Mouse (Mus musculus): ENCODE results near the gene Fam81b. TPM values are rescaled to one million over a fixed set of nuclear protein-coding genes. Genes with fewer than 3 reads are reported as not detected.

The Fam81b gene
- polyA plus RNA-seq, 1 experiment, result not detected

GRCm38 (mm10) chr13:76195431-76196138 lies 109.3 kb downstream of the Fam81b start:
- H3K36me3 ChIP-seq (ENCODE audit: control insufficient read depth, insufficient read depth, low read length), result peaks cover 9% of the 10 kb centered on the region; the same call in 1 of the 2 replicates
- H3K4me3 ChIP-seq (ENCODE audit: low read depth, low read length), result no peak overlapping the region
- no peak overlapping the region for H3K27ac ChIP-seq (ENCODE audit: insufficient read depth, low read depth, low read length)
- H3K27me3 ChIP-seq (ENCODE audit: control insufficient read depth, insufficient read depth, low read length), result no peaks in the 10 kb centered on the region
- no peak for TF ChIP-seq POLR2A (IDR thresholded peaks at IDR 0.05; ENCODE audit: low read depth, low read length)
- no peak for TF ChIP-seq CTCF (IDR thresholded peaks at IDR 0.05; ENCODE audit: extremely low read depth, insufficient read length, insufficient replicate concordance, low read depth, low read length)
- no peaks in the 10 kb centered on the region for H3K4me1 ChIP-seq (ENCODE audit: control insufficient read depth, insufficient read depth, insufficient read length, low read length)
- 94% methylated on average over 8 of the region's 8 CpGs for WGBS

DNA sequence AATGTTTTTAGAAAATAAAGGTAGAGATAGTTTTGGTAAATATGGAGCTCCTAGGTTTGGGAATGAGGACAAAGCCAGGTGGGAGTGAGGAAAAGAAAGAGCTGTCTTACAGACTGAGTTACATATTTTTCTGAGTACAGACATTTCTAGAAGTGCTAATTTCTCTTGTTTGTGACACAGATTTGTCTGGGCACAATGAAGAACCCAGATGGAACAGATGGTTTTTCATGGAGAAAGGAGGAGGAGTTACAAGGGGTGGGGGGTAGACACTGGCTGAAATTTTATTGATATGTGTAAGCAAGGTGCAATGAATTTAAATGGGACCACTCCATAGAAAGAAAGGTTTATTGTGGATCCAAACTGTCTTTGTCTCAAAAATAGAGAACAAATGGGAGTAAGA lies 109.9 kb downstream of the Fam81b start:
- Histone ChIP-seq H3K4me1 (ENCODE audit: control insufficient read depth, insufficient read depth, insufficient read length, low read length) (no peaks in the 10 kb centered on the region), H3K27ac (ENCODE audit: insufficient read depth, low read depth, low read length) (no peak overlapping the region), H3K4me3 (ENCODE audit: low read depth, low read length) (no peak overlapping the region), H3K27me3 (ENCODE audit: control insufficient read depth, insufficient read depth, low read length) (no peaks in the 10 kb centered on the region), H3K36me3 (ENCODE audit: control insufficient read depth, insufficient read depth, low read length) (peaks cover 14% of the 10 kb centered on the region; the same call in 1 of the 2 replicates)
- no peak for TF ChIP-seq POLR2A (IDR thresholded peaks at IDR 0.05; ENCODE audit: low read depth, low read length)
- TF ChIP-seq CTCF (IDR thresholded peaks at IDR 0.05; ENCODE audit: extremely low read depth, insufficient read length, insufficient replicate concordance, low read depth, low read length), result no peak

GRCm38 (mm10) chr13:76190273-76190672 lies 114.6 kb downstream of the Fam81b start:
- Histone ChIP-seq H3K4me3 (ENCODE audit: low read depth, low read length) (no peak overlapping the region), H3K27ac (ENCODE audit: insufficient read depth, low read depth, low read length) (no peak overlapping the region), H3K36me3 (ENCODE audit: control insufficient read depth, insufficient read depth, low read length) (peaks cover 25% of the 10 kb centered on the region), H3K4me1 (ENCODE audit: control insufficient read depth, insufficient read depth, insufficient read length, low read length) (no peaks in the 10 kb centered on the region), H3K27me3 (ENCODE audit: control insufficient read depth, insufficient read depth, low read length) (no peaks in the 10 kb centered on the region)
- no peak for TF ChIP-seq CTCF (IDR thresholded peaks at IDR 0.05; ENCODE audit: extremely low read depth, insufficient read length, insufficient replicate concordance, low read depth, low read length)
- TF ChIP-seq POLR2A (IDR thresholded peaks at IDR 0.05; ENCODE audit: low read depth, low read length), result no peak
- 85% methylated on average over 3 of the region's 3 CpGs for WGBS

DNA sequence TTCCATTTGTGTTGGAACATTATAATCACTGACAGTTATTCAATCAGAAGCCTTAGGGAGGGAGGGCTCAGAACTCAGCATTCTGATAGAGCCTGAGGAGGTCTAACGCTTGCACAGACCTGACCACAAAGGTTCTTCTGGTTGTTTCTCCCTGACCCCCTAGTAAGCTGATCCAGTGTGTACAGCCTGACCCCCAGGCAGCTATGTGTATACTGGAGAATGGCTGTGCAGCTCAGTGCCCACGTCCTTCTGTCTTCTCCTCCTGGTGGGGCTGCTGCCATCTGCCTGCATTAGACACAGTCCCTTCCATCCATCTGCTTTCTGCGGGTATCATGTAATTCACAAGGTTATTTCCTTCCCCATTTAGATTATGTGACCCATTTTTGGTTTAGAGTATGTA lies 115.7 kb downstream of the Fam81b start:
- no peak overlapping the region for H3K27ac ChIP-seq (ENCODE audit: insufficient read depth, low read depth, low read length)
- WGBS, result 80% methylated on average over 3 of the region's 3 CpGs
- no peak overlapping the region for H3K4me3 ChIP-seq (ENCODE audit: low read depth, low read length)
- H3K27me3 ChIP-seq (ENCODE audit: control insufficient read depth, insufficient read depth, low read length), result no peaks in the 10 kb centered on the region
- no peaks in the 10 kb centered on the region for H3K4me1 ChIP-seq (ENCODE audit: control insufficient read depth, insufficient read depth, insufficient read length, low read length)
- TF ChIP-seq POLR2A (IDR thresholded peaks at IDR 0.05; ENCODE audit: low read depth, low read length) (no peak), CTCF (IDR thresholded peaks at IDR 0.05; ENCODE audit: extremely low read depth, insufficient read length, insufficient replicate concordance, low read depth, low read length) (no peak)
- peaks cover 27% of the 10 kb centered on the region for H3K36me3 ChIP-seq (ENCODE audit: control insufficient read depth, insufficient read depth, low read length)

GRCm38 (mm10) chr13:76187651-76188050 lies 117.2 kb downstream of the Fam81b start:
- no peak overlapping the region for H3K4me3 ChIP-seq (ENCODE audit: low read depth, low read length)
- H3K36me3 ChIP-seq (ENCODE audit: control insufficient read depth, insufficient read depth, low read length), result peaks cover 33% of the 10 kb centered on the region
- H3K27ac ChIP-seq (ENCODE audit: insufficient read depth, low read depth, low read length), result no peak overlapping the region
- no peaks in the 10 kb centered on the region for H3K4me1 ChIP-seq (ENCODE audit: control insufficient read depth, insufficient read depth, insufficient read length, low read length)
- no peaks in the 10 kb centered on the region for H3K27me3 ChIP-seq (ENCODE audit: control insufficient read depth, insufficient read depth, low read length)
- WGBS, result 97% methylated on average over 5 of the region's 5 CpGs
- TF ChIP-seq POLR2A (IDR thresholded peaks at IDR 0.05; ENCODE audit: low read depth, low read length) (no peak), CTCF (IDR thresholded peaks at IDR 0.05; ENCODE audit: extremely low read depth, insufficient read length, insufficient replicate concordance, low read depth, low read length) (no peak)

- H3K36me3 ChIP-seq (ENCODE audit: control insufficient read depth, insufficient read depth, low read length), result peaks cover 24% of the 10 kb centered on the region
- H3K4me3 ChIP-seq (ENCODE audit: low read depth, low read length), result no peak overlapping the region
- no peaks in the 10 kb centered on the region for H3K27me3 ChIP-seq (ENCODE audit: control insufficient read depth, insufficient read depth, low read length)
- TF ChIP-seq POLR2A (IDR thresholded peaks at IDR 0.05; ENCODE audit: low read depth, low read length) (no peak), CTCF (IDR thresholded peaks at IDR 0.05; ENCODE audit: extremely low read depth, insufficient read length, insufficient replicate concordance, low read depth, low read length) (no peak)
- no peaks in the 10 kb centered on the region for H3K4me1 ChIP-seq (ENCODE audit: control insufficient read depth, insufficient read depth, insufficient read length, low read length)
- no peak overlapping the region for H3K27ac ChIP-seq (ENCODE audit: insufficient read depth, low read depth, low read length)
- 95% methylated on average over 5 of the region's 5 CpGs for WGBS
Measured at GRCm38 (mm10) chr13:76178700-76179099, 126.2 kb downstream of the Fam81b start.

DNA sequence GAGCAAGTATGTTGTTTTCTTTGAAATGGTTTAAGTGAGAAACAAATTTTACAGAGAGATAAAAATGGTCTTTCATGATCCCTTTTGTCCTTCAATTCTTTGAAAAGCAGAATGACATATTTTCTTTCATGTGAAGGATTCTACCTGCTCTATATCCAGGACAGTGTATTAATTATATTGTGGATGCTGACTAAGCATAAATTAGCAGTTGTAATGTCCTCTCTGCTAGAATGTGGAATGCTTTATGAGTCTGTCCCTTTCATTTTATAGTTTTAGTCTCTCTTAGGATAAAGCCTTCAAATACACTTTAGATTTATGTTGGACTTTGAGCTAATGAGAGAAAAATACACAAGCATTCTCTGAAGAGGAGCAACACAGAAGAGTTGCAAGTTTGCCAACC lies 130.6 kb downstream of the Fam81b start:
- Histone ChIP-seq H3K27me3 (ENCODE audit: control insufficient read depth, insufficient read depth, low read length) (no peaks in the 10 kb centered on the region), H3K4me1 (ENCODE audit: control insufficient read depth, insufficient read depth, insufficient read length, low read length) (no peaks in the 10 kb centered on the region), H3K4me3 (ENCODE audit: low read depth, low read length) (no peak overlapping the region), H3K27ac (ENCODE audit: insufficient read depth, low read depth, low read length) (no peak overlapping the region), H3K36me3 (ENCODE audit: control insufficient read depth, insufficient read depth, low read length) (peaks cover 14% of the 10 kb centered on the region)
- no peak for TF ChIP-seq POLR2A (IDR thresholded peaks at IDR 0.05; ENCODE audit: low read depth, low read length)
- no peak for TF ChIP-seq CTCF (IDR thresholded peaks at IDR 0.05; ENCODE audit: extremely low read depth, insufficient read length, insufficient replicate concordance, low read depth, low read length)

Data from small intestine, adult 2 months (tissue).